In the genomic region with DNA sequence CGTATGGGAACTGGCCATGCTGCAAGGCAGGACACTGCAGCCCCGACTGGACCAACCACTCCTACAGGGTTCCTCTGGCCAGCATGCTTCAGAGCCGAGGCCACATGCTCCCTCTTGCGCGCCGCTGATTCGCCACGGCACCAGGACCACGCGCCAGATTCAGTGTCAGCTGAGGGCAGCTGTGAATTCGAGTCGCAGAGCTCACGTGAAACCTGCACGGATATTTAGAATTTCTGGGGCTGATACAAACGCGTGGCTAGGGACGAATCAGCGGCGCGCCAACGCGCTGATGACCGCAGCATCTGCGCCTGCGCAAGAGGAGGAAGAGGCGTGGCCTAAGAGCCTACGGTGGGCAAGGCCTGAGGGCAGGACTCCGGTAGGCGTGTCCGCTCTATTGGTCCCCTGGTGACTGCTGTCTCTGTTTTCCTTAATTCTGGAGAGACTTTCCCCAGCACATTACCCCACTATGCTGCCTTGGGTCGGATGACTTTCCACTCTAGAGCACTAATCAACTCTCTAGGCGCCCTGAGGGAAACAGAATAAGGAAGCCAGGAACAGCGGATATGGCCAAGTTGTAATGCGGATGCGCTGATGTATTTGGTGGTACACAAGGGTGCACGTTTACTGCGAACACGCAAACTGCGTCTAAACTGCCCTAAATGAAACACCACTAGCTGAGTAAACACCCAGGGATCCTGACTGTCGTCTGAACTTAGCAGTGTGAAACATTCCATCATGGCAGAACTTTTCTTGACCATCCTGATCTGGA, we compare ENCODE assay signal across 8 mouse cellular contexts. TPM values are rescaled to one million over a fixed set of nuclear protein-coding genes. Genes with fewer than 3 reads are reported as not detected.
A peak's percentile ranks its signal among the peaks of the same experiment; 100 is the strongest.
DNase-seq lines count a peak whose midpoint lies in the region; ATAC-seq lines count a peak whose summit lies in the region.

Gene Telo2 (minus strand): TSS at position 304 of the 769 bp plus-strand sequence.

- ATAC-seq in forebrain, embryonic 11.5 days (replicated peaks; ENCODE audit: low FRiP score) = peak; percentile 94
- peak; percentile 93 for ATAC-seq in heart, embryonic 16.5 days (replicated peaks; ENCODE audit: extremely low read depth, insufficient read depth, low FRiP score)
- peak; percentile 86 for ATAC-seq in liver, embryonic 15.5 days (ENCODE audit: insufficient read depth)
- peak; percentile 95 for ATAC-seq in neural tube, embryonic 12.5 days (ENCODE audit: low FRiP score, low read depth)

- H3K36me3 ChIP-seq in forebrain, embryonic 11.5 days (ENCODE audit: control insufficient read depth, insufficient read depth, low read length) = no peaks in the 10 kb centered on the region
- no peaks in the 10 kb centered on the region for H3K36me3 ChIP-seq in heart, embryonic 16.5 days (ENCODE audit: control insufficient read depth, insufficient read depth)
- H3K36me3 ChIP-seq in liver, embryonic 15.5 days (replicated peaks) = 0 out of 2 replicates have a peak, but pooled peaks cover 3% of the 10 kb centered on the region
- peaks cover 1% of the 10 kb centered on the region for H3K36me3 ChIP-seq in neural tube, embryonic 12.5 days

- H3K27ac ChIP-seq in forebrain, embryonic 11.5 days (ENCODE audit: low read depth, low read length) = peak within 1 kb of the TSS; percentile 68
- peak within 1 kb of the TSS; percentile 89 for H3K27ac ChIP-seq in heart, embryonic 16.5 days (ENCODE audit: low read length)
- H3K27ac ChIP-seq in liver, embryonic 15.5 days (replicated peaks) = peak within 1 kb of the TSS; percentile 85
- peak within 1 kb of the TSS; percentile 57 for H3K27ac ChIP-seq in neural tube, embryonic 12.5 days

- H3K4me2 ChIP-seq in forebrain, embryonic 11.5 days (ENCODE audit: low read depth, low read length, severe bottlenecking) = peak within 1 kb of the TSS; percentile 99
- H3K4me2 ChIP-seq in heart, embryonic 16.5 days (ENCODE audit: low read depth, low read length) = peak within 1 kb of the TSS; percentile 97
- H3K4me2 ChIP-seq in liver, embryonic 15.5 days = peak within 1 kb of the TSS; percentile 100
- peak within 1 kb of the TSS; percentile 99 for H3K4me2 ChIP-seq in neural tube, embryonic 12.5 days (replicated peaks)

- H3K27me3 ChIP-seq in forebrain, embryonic 11.5 days (ENCODE audit: control insufficient read depth, insufficient read depth, low read length) = no peaks in the 10 kb centered on the region
- H3K27me3 ChIP-seq in heart, embryonic 16.5 days (ENCODE audit: control insufficient read depth, insufficient read depth, low read length) = no peaks in the 10 kb centered on the region
- peaks cover 14% of the 10 kb centered on the region for H3K27me3 ChIP-seq in liver, embryonic 15.5 days
- H3K27me3 ChIP-seq in neural tube, embryonic 12.5 days (replicated peaks) = no peaks in the 10 kb centered on the region

- H3K4me3 ChIP-seq in forebrain, embryonic 11.5 days (ENCODE audit: low read depth, low read length) = peak within 1 kb of the TSS; percentile 54
- H3K4me3 ChIP-seq in heart, embryonic 16.5 days (ENCODE audit: low read length) = peak within 1 kb of the TSS; percentile 71
- peak within 1 kb of the TSS; percentile 74 for H3K4me3 ChIP-seq in liver, embryonic 15.5 days (replicated peaks)
- peak within 1 kb of the TSS; percentile 62 for H3K4me3 ChIP-seq in neural tube, embryonic 12.5 days

- H3K9me3 ChIP-seq in forebrain, embryonic 11.5 days (ENCODE audit: control insufficient read depth, low read length) = no peaks in the 10 kb centered on the region
- H3K9me3 ChIP-seq in heart, embryonic 16.5 days (replicated peaks; ENCODE audit: control insufficient read depth, low read length) = no peaks in the 10 kb centered on the region
- H3K9me3 ChIP-seq in liver, embryonic 15.5 days (replicated peaks) = no peaks in the 10 kb centered on the region
- no peaks in the 10 kb centered on the region for H3K9me3 ChIP-seq in neural tube, embryonic 12.5 days

- DNase-seq in CD8-positive naive resting alpha-beta T cell, adult 2 months (ENCODE audit: low read depth in 2 of 2, low spot score in 2 of 2) = peak; percentile 82 to 92
- DNase-seq in c-Kit-positive CD71-negative TER-119-negative erythroid progenitor cells, embryonic 14.5 days (ENCODE audit: low read depth) = peak; percentile 87
- DNase-seq in forebrain, embryonic 11.5 days (ENCODE audit: low spot score) = peak; percentile 93
- DNase-seq in kidney, postnatal 36 days = peak; percentile 94 to 97
- DNase-seq in telencephalon, adult 2 months (ENCODE audit: low read depth, low spot score) = peak; percentile 86

- 5% methylated on average over 40 of the region's 40 CpGs for WGBS in forebrain, embryonic 11.5 days
- WGBS in heart, embryonic 16.5 days = 5% methylated on average over 40 of the region's 40 CpGs
- WGBS in liver, embryonic 15.5 days (ENCODE audit: insufficient replicate concordance) = 5% methylated on average over 40 of the region's 40 CpGs
- 5% methylated on average over 40 of the region's 40 CpGs for WGBS in neural tube, embryonic 12.5 days

- H3K9ac ChIP-seq in forebrain, embryonic 11.5 days (ENCODE audit: low read length) = peak within 1 kb of the TSS; percentile 84
- H3K9ac ChIP-seq in heart, embryonic 16.5 days (ENCODE audit: low read length) = peak within 1 kb of the TSS; percentile 80
- peak within 1 kb of the TSS; percentile 69 for H3K9ac ChIP-seq in liver, embryonic 15.5 days
- H3K9ac ChIP-seq in neural tube, embryonic 12.5 days = peak within 1 kb of the TSS; percentile 78

- peaks cover 2% of the 10 kb centered on the region; the same call in 1 of the 2 replicates for H3K4me1 ChIP-seq in forebrain, embryonic 11.5 days (replicated peaks; ENCODE audit: control insufficient read depth, insufficient read depth, low read length)
- peaks cover 23% of the 10 kb centered on the region for H3K4me1 ChIP-seq in heart, embryonic 16.5 days (ENCODE audit: control insufficient read depth, insufficient read depth, low read length)
- peaks cover 41% of the 10 kb centered on the region for H3K4me1 ChIP-seq in liver, embryonic 15.5 days (replicated peaks)
- peaks cover 21% of the 10 kb centered on the region for H3K4me1 ChIP-seq in neural tube, embryonic 12.5 days

RNA-seq across cellular contexts. Expression of gene Telo2, which starts in this region (rescaled TPM):
- polyA plus RNA-seq in forebrain, embryonic 11.5 days (2014; fragmentation: Nextera tagmentation; extraction: Ambion mirVana) = 41.2 and 45.4 TPM in 2 replicates
- 31.3 and 31.7 TPM in 2 replicates for polyA plus RNA-seq in heart, embryonic 16.5 days (2015; fragmentation: Nextera tagmentation; extraction: Ambion mirVana)
- 14.3 and 17.4 TPM in 2 replicates for polyA plus RNA-seq in liver, embryonic 15.5 days (2015; fragmentation: Nextera tagmentation; extraction: Ambion mirVana)
- 43.3 and 50.9 TPM in 2 replicates for polyA plus RNA-seq in neural tube, embryonic 12.5 days (2016; fragmentation: Nextera tagmentation; extraction: Ambion mirVana)

Comparison
In these comparisons a context has a peak if more than half of its experiments do, and no peak if none do; other contexts are left out.
1. Peak in every context shown above with its lines: DNase-seq, ATAC-seq, H3K4me3 ChIP-seq and H3K27ac ChIP-seq.